ENCODE assay signal across 14 mouse cellular contexts in genomic region chr5:120525737-120526136, GRCm38 (mm10). TPM values are rescaled to one million over a fixed set of nuclear protein-coding genes. Genes with fewer than 3 reads are reported as not detected.
DNase-seq lines count a peak whose midpoint lies in the region; ATAC-seq and TF ChIP-seq lines count a peak whose summit lies in the region.
"Had no signal": no experiment of that assay in that cellular context is flagged by ENCODE, and none has a peak within 500 bp of the region (broad histone marks: within the 10 kb centered on the region; RNA-seq: fewer than 3 reads in every experiment).

No protein-coding gene starts in this region.

- H3K4me1 ChIP-seq in embryonic facial prominence, embryonic 10.5 days = peaks cover 18% of the 10 kb centered on the region
- no peaks in the 10 kb centered on the region for H3K4me1 ChIP-seq in forebrain, embryonic 16.5 days (replicated peaks; ENCODE audit: control insufficient read depth, insufficient read depth, low read length)

- H3K9me3 ChIP-seq in embryonic facial prominence, embryonic 10.5 days = no peaks in the 10 kb centered on the region
- H3K9me3 ChIP-seq in forebrain, embryonic 16.5 days (ENCODE audit: control insufficient read depth, low read length) = no peaks in the 10 kb centered on the region
- H3K9me3 ChIP-seq: neural tube, embryonic 13.5 days had no signal

- H3K36me3 ChIP-seq in embryonic facial prominence, embryonic 10.5 days (replicated peaks) = 0 out of 2 replicates have a peak, but pooled peaks cover under 1% of the 10 kb centered on the region
- no peaks in the 10 kb centered on the region for H3K36me3 ChIP-seq in forebrain, embryonic 16.5 days (ENCODE audit: control insufficient read depth, insufficient read depth)

- H3K27me3 ChIP-seq in embryonic facial prominence, embryonic 10.5 days (replicated peaks; ENCODE audit: low read depth, poor library complexity, severe bottlenecking) = no peaks in the 10 kb centered on the region
- H3K27me3 ChIP-seq in forebrain, embryonic 16.5 days (replicated peaks; ENCODE audit: control insufficient read depth, insufficient read depth, low read length) = no peaks in the 10 kb centered on the region
- H3K27me3 ChIP-seq: neural tube, embryonic 13.5 days had no signal

- no peak overlapping the region for H3K9ac ChIP-seq in forebrain, embryonic 16.5 days (replicated peaks; ENCODE audit: low read depth, low read length)
- H3K9ac ChIP-seq: neural tube, embryonic 13.5 days had no signal

- ATAC-seq in megakaryocyte, adult 5-6 weeks (ENCODE audit: poor library complexity, severe bottlenecking) = 0 out of 2 replicates have a peak, but pooled peaks have one; percentile 17
- ATAC-seq in forebrain, embryonic 16.5 days = no peak
- ATAC-seq: forebrain, embryonic 14.5 days had no signal

- no peak overlapping the region for H3K27ac ChIP-seq in layer of hippocampus, adult 2 months
- H3K27ac ChIP-seq in embryonic facial prominence, embryonic 10.5 days (replicated peaks) = no peak overlapping the region
- no peak overlapping the region for H3K27ac ChIP-seq in forebrain, embryonic 16.5 days (ENCODE audit: low read length)
- H3K27ac ChIP-seq: neural tube, embryonic 13.5 days had no signal

- H3K4me2 ChIP-seq in forebrain, embryonic 16.5 days (ENCODE audit: low read length) = no peak overlapping the region
- H3K4me2 ChIP-seq: neural tube, embryonic 13.5 days had no signal

- WGBS in embryonic facial prominence, embryonic 10.5 days = 38% methylated on average over 5 of the region's 5 CpGs
- 47% methylated on average over 5 of the region's 5 CpGs for WGBS in forebrain, embryonic 16.5 days

- H3K4me3 ChIP-seq in layer of hippocampus, adult 2 months = no peak overlapping the region
- no peak overlapping the region for H3K4me3 ChIP-seq in embryonic facial prominence, embryonic 10.5 days
- no peak overlapping the region for H3K4me3 ChIP-seq in forebrain, embryonic 16.5 days (replicated peaks; ENCODE audit: low read length)
- H3K4me3 ChIP-seq: neural tube, embryonic 13.5 days had no signal

- DNase-seq in layer of hippocampus, adult 2 months (ENCODE audit: low spot score in 2 of 2) = no peak
- DNase-seq in layer of hippocampus, postnatal 36 days = no peak
- DNase-seq in ES-CJ7 (ENCODE audit: low read depth, low spot score) = peak; percentile 57
- DNase-seq in embryonic facial prominence, embryonic 10.5 days (ENCODE audit: low spot score) = peak; percentile 41
- no peak for DNase-seq in left cerebral cortex, adult 9 months (ENCODE audit: low spot score in 2 of 2)
- DNase-seq in gastrocnemius, adult 18-20 months (ENCODE audit: low spot score) = no peak
- DNase-seq: cerebellum, postnatal 36 days; kidney, adult 9 months; thymus, postnatal 36 days had no signal

- TF ChIP-seq CTCF in layer of hippocampus, adult 2 months (conservative IDR thresholded peaks at IDR 0.05) = peak; percentile 54

RNA-seq across cellular contexts. Expression of gene Slc8b1, which starts 14.8 kb away (rescaled TPM):
- 10 to 100 TPM in 1 of 2 experiments, 1 to 10 TPM in 1; 8.7 to 12.1 TPM for total RNA-seq in layer of hippocampus, adult 2 months (2021)
- 1 to 10 TPM; 7.6 to 8.7 TPM for total RNA-seq in layer of hippocampus, postnatal 36 days (2021)
- 4.1 and 5.2 TPM in 2 replicates for polyA plus RNA-seq in embryonic facial prominence, embryonic 10.5 days (2016; fragmentation: Nextera tagmentation; extraction: Ambion mirVana)
- 31.7 and 36.8 TPM in 2 replicates for total RNA-seq in megakaryocyte, adult 5-6 weeks (2015)
- total RNA-seq in megakaryocyte, adult 5-6 weeks (2017) = 44.1 and 60.5 TPM in 2 replicates
- 1.9 and 2.0 TPM in 2 replicates for polyA plus RNA-seq in forebrain, embryonic 16.5 days (2015; fragmentation: Nextera tagmentation; extraction: Ambion mirVana)
- 1 to 10 TPM; 8.5 to 8.6 TPM for total RNA-seq in gastrocnemius, adult 18-20 months (2021)

RNA-seq across cellular contexts. Expression of gene Plbd2, which starts 22.3 kb away (rescaled TPM):
- 10 to 100 TPM; 62.6 to 66.0 TPM for total RNA-seq in layer of hippocampus, adult 2 months (2021)
- 10 to 100 TPM; 56.8 to 58.7 TPM for total RNA-seq in layer of hippocampus, postnatal 36 days (2021)
- polyA plus RNA-seq in embryonic facial prominence, embryonic 10.5 days (2016; fragmentation: Nextera tagmentation; extraction: Ambion mirVana) = 35.5 and 37.8 TPM in 2 replicates
- 7.8 and 10.5 TPM in 2 replicates for total RNA-seq in megakaryocyte, adult 5-6 weeks (2015)
- 7.9 and 10.2 TPM in 2 replicates for total RNA-seq in megakaryocyte, adult 5-6 weeks (2017)
- polyA plus RNA-seq in forebrain, embryonic 16.5 days (2015; fragmentation: Nextera tagmentation; extraction: Ambion mirVana) = 22.9 and 24.6 TPM in 2 replicates
- 10 to 100 TPM; 46.9 to 52.2 TPM for total RNA-seq in gastrocnemius, adult 18-20 months (2021)

RNA-seq across cellular contexts. Expression of gene Sds, which starts 49.4 kb away (rescaled TPM):
- total RNA-seq in layer of hippocampus, adult 2 months (2021) = under 1 TPM in 1 of 2 experiments, not detected in 1; 0.31 TPM
- not detected for total RNA-seq in layer of hippocampus, postnatal 36 days (2021)
- polyA plus RNA-seq in embryonic facial prominence, embryonic 10.5 days (2016; fragmentation: Nextera tagmentation; extraction: Ambion mirVana) = not detected in 2 replicates
- total RNA-seq in megakaryocyte, adult 5-6 weeks (2015) = not detected in 2 replicates
- total RNA-seq in megakaryocyte, adult 5-6 weeks (2017) = not detected in 2 replicates
- not detected in 2 replicates for polyA plus RNA-seq in forebrain, embryonic 16.5 days (2015; fragmentation: Nextera tagmentation; extraction: Ambion mirVana)
- total RNA-seq in gastrocnemius, adult 18-20 months (2021) = under 1 TPM in 1 of 2 experiments, not detected in 1; 0.69 TPM
- total RNA-seq: left cerebral cortex, postnatal 14 days had no signal
- polyA plus RNA-seq: forebrain, embryonic 14.5 days; neural tube, embryonic 13.5 days had no signal

RNA-seq across cellular contexts. Expression of gene Sdsl, which starts 53.1 kb away (rescaled TPM):
- total RNA-seq in layer of hippocampus, adult 2 months (2021) = 1 to 10 TPM; 7.9 to 8.5 TPM
- 1 to 10 TPM; 6.9 to 8.3 TPM for total RNA-seq in layer of hippocampus, postnatal 36 days (2021)
- 6.2 and 7.1 TPM in 2 replicates for polyA plus RNA-seq in embryonic facial prominence, embryonic 10.5 days (2016; fragmentation: Nextera tagmentation; extraction: Ambion mirVana)
- total RNA-seq in megakaryocyte, adult 5-6 weeks (2015) = 0.49 TPM in 1 of 2 replicates, not detected in the other
- 0.55 and 0.61 TPM in 2 replicates for total RNA-seq in megakaryocyte, adult 5-6 weeks (2017)
- 1.9 and 2.3 TPM in 2 replicates for polyA plus RNA-seq in forebrain, embryonic 16.5 days (2015; fragmentation: Nextera tagmentation; extraction: Ambion mirVana)
- under 1 TPM in 1 of 2 experiments, not detected in 1; 0.41 TPM for total RNA-seq in gastrocnemius, adult 18-20 months (2021)

Comparison
In these comparisons a context has a peak if more than half of its experiments do, and no peak if none do; other contexts are left out.
1. DNase-seq: peak in ES-CJ7 (single experiment) and embryonic facial prominence, embryonic 10.5 days (single experiment); none in layer of hippocampus, adult 2 months (0 of 2), layer of hippocampus, postnatal 36 days (0 of 2), left cerebral cortex, adult 9 months (0 of 2) and gastrocnemius, adult 18-20 months (single experiment).
2. RNA of gene Plbd2, which starts 22.3 kb away (total RNA-seq): 62.6 to 66.0 TPM in layer of hippocampus, adult 2 months, 56.8 to 58.7 TPM in layer of hippocampus, postnatal 36 days and 46.9 to 52.2 TPM in gastrocnemius, adult 18-20 months; 7.8 to 10.5 TPM in megakaryocyte, adult 5-6 weeks; every median in the first group is over 4 times any median in the second.